Mouse (Mus musculus) ES-Bruce4 (cell line): ENCODE measurements around the gene Zfyve21.

Source experiments
- CTCF ChIP-seq: IDR thresholded peaks from one replicate; pipeline ENCODE4 v1.8.1; 2011; ENCODE audit warnings: low read depth, low read length
- EP300 ChIP-seq: IDR thresholded peaks from 2 replicates; pipeline ENCODE4 v1.6.1; 2011; ENCODE audit warnings: low read depth, low read length; ENCODE audit not compliant: insufficient read depth
- POLR2A ChIP-seq: IDR thresholded peaks from one replicate; pipeline ENCODE4 v1.8.1; 2011; ENCODE audit warnings: low read length; ENCODE audit not compliant: insufficient read depth

DNA sequence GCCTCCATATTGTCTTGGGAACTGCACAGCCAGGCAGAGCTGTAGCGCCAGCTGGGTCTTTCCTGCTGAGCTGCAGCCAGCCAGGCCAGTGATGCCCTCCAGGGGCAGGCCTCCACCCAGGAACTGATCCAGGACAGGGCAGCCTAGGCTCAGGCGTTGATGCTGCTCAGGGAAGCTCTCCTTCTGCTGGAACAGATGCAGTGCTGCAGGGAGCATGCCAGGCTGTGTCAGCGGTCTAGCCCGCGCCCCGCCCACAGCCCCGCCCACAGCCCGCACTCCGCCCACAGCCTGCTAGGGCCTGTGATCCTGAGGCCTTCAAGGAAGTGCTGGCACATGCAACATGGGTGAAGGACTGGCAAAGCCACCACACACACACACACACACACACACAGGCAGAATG, 4.2 kb upstream of the Zfyve21 start:
- TF ChIP-seq POLR2A: no peak
- no peak for TF ChIP-seq EP300
- no peak for TF ChIP-seq CTCF
